Mouse (Mus musculus) forebrain, embryonic 12.5 days (tissue): ENCODE data around the gene Hacd2. TPM values are rescaled to one million over a fixed set of nuclear protein-coding genes. Genes with fewer than 3 reads are reported as not detected.
A peak's percentile ranks its signal among the peaks of the same experiment; 100 is the strongest.

Experiments
- ATAC-seq: fragments of 200-750 bp; cut with Nextera tagmentation; 2 replicates; pipeline ENCODE4 v1.8.0; 2017; ENCODE audit warnings: moderate TSS enrichment; ENCODE audit not compliant: low FRiP score
- H3K27ac ChIP-seq: fragments of 300-500 bp; sonication (generic); 2 replicates; pipeline ENCODE4 v1.5.1; 2016; ENCODE audit warnings: mild to moderate bottlenecking
- H3K27me3 ChIP-seq: fragments of 300-500 bp; sonication (generic); 2 replicates; pipeline ENCODE4 v1.6.1; 2016; ENCODE audit warnings: mild to moderate bottlenecking
- H3K36me3 ChIP-seq: fragments of 300-500 bp; sonication (generic); replicated peaks from 2 replicates; pipeline ENCODE4 v1.6.1; 2016; ENCODE audit warnings: mild to moderate bottlenecking
- H3K4me1 ChIP-seq: fragments of 300-500 bp; sonication (generic); 2 replicates; pipeline ENCODE4 v1.6.1; 2016
- H3K4me2 ChIP-seq: fragments of 300-500 bp; sonication (generic); 2 replicates; pipeline ENCODE4 v1.6.1; 2016; ENCODE audit warnings: mild to moderate bottlenecking, moderate library complexity
- H3K4me3 ChIP-seq: fragments of 300-500 bp; sonication (generic); replicated peaks from 2 replicates; pipeline ENCODE4 v1.5.1; 2016; ENCODE audit warnings: mild to moderate bottlenecking
- H3K9ac ChIP-seq: fragments of 300-500 bp; sonication (generic); 2 replicates; pipeline ENCODE4 v1.6.1; 2016; ENCODE audit warnings: mild to moderate bottlenecking
- H3K9me3 ChIP-seq: fragments of 300-500 bp; sonication (generic); 2 replicates; pipeline ENCODE4 v1.6.1; 2016
- WGBS: fragments of 180-500 bp; shearing (Covaris S2); methylation state at CpG from one replicate; pipeline ENCODE4 v1.1.7; 2016; 5-methylcytosine and 5-hydroxymethylcytosine counted together
- polyA plus RNA-seq: library from polyadenylated mRNA; unstranded; fragments of >200 nt; fragmentation: Nextera tagmentation; extraction: Ambion mirVana; gene quantifications from 2 replicates; pipeline ENCODE4 v1.2.1, GENCODE M21; 2016

The Hacd2 gene
- polyA plus RNA-seq, 1 experiment from 2014 or later, result 44.0 TPM

DNA sequence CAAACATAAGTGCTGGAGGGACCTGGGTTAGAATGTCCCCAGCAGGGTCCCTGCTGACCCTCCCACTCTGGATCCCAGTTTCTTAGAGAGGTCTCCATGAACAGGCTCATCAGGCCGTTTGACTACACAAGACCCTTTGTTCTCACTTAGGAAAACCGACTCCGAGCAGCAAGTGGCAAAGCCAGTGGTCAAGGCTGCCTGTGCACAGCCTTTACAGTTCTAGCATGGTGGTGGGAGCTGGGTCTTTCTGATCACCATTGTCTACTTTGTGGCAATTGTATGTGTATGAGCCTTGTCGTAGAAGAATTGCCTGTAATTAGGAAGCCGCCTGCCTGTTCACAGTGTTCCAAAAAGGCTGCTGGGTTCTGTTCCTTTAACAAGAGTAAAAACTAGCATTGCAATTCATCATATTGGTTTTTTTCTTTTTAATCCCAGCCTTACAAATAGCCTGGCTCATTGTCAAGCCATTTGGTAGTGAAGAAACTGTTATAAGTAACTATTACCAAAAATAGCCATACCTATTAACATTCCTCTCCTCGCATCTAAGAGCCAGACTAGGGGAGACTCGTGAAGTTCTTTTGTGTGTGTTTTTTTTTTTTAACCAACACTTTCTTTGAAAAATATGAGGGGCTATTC lies 87.5 kb downstream of the Hacd2 start:
- Histone ChIP-seq H3K9ac (no peak overlapping the region), H3K27me3 (no peaks in the 10 kb centered on the region), H3K4me1 (peaks cover 8% of the 10 kb centered on the region), H3K4me2 (no peak overlapping the region), H3K27ac (0 out of 2 replicates have a peak overlapping the region, but pooled peaks have one; percentile 11), H3K9me3 (no peaks in the 10 kb centered on the region), H3K4me3 (no peak overlapping the region), H3K36me3 (peaks cover 10% of the 10 kb centered on the region; the same call in 1 of the 2 replicates)
- WGBS, result 25% methylated on average over 7 of the region's 7 CpGs
- no peak for ATAC-seq

DNA sequence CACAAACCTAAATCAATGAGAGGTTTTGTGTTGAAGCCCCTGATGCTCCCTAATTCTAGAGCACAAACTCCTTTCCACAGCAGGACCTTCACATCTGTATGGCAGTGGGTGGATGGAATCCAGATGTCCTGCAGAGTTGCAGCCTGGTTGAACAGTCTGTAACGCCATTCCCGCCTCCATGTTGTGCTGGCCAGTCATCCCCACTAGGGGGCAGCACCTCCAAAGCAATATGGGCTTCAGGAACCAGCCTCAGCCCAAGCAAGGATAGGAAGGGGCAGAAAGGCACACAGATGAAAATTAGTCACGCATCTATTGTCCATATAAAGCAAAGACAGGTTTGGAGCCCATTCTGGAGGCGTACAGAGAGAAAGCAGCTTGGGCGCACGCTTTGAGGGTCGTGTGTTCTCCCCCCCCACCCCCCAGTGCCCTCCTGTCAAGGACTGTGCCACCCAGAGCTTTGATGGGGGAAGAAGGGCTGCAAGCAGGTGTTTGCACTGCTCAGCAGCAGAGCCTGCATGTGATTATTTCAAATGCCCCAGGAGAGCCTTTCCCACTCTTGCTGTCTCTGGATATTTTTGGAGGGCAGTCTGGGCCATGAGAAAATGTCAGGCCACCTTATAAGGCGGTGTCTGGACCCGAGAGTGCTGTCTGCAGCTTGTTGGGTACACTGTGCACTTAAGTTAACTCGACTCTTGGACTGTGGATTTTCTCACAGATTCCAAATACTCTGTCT lies 88.3 kb downstream of the Hacd2 start:
- peak; percentile 91 for ATAC-seq
- no peak overlapping the region for H3K27ac ChIP-seq
- WGBS, result 32% methylated on average over 10 of the region's 10 CpGs

DNA sequence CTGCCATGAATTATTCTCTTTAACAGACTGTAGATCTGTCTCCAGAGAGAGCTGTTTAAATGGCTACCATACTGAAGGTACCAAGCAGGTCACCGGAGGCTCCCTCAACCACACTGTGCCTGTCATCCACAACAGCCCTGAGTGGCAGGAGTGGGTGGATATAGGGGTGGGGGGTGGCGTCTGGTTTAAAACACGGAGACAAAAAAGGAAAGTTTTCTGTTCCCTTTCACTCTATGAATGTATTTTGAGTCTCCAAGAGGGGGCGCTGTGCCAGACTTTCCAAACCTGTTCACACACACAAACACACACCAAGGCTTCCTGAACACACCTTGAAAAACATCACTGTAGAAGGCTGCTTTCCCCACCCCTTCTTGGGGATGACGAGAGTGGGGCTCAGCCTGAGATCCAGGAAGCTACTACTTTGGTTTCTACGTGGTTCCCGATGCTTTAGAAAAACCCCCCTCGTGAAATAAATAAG lies 89.0 kb downstream of the Hacd2 start:
- Histone ChIP-seq H3K36me3 (peaks cover 10% of the 10 kb centered on the region; the same call in 1 of the 2 replicates), H3K9me3 (no peaks in the 10 kb centered on the region), H3K9ac (no peak overlapping the region; the same call in 1 of the 2 replicates), H3K4me3 (no peak overlapping the region), H3K27me3 (no peaks in the 10 kb centered on the region), H3K27ac (no peak overlapping the region), H3K4me2 (no peak overlapping the region), H3K4me1 (peaks cover 8% of the 10 kb centered on the region)
- ATAC-seq, result no peak
- WGBS, result 64% methylated on average over 8 of the region's 8 CpGs

More for the DNA sequence above, 88.3 kb downstream of the Hacd2 start:
- H3K4me2 ChIP-seq, result peak overlapping the region; percentile 32; the same call in 1 of the 2 replicates
- no peaks in the 10 kb centered on the region for H3K9me3 ChIP-seq
- H3K36me3 ChIP-seq, result peaks cover 10% of the 10 kb centered on the region; the same call in 1 of the 2 replicates
- H3K4me3 ChIP-seq, result no peak overlapping the region
- H3K9ac ChIP-seq, result peak overlapping the region; percentile 38; the same call in 1 of the 2 replicates
- peaks cover 8% of the 10 kb centered on the region for H3K4me1 ChIP-seq
- H3K27me3 ChIP-seq, result no peaks in the 10 kb centered on the region

DNA sequence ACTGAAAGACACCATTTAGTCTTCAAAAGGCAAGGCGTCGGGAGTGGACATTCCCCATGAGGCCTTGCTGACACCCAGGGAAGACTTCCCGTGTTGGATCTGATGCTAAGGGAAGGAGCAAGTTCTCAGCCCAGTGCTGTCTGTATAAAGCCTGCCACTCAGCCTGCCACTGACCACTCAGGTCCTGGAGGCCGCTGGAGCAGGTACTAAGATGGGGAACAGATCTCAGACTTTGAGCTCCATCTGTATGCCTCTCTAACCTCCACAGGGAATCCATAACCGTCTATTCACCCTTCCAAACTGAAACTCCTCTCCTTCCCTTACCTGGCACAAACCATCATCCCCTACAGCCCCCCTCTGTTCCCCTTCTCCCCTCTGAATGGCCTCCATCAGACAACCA lies 91.3 kb downstream of the Hacd2 start:
- H3K27ac ChIP-seq, result no peak overlapping the region
- H3K4me3 ChIP-seq, result no peak overlapping the region
- H3K4me2 ChIP-seq, result no peak overlapping the region
- no peaks in the 10 kb centered on the region for H3K36me3 ChIP-seq
- no peak for ATAC-seq
- H3K9me3 ChIP-seq, result no peaks in the 10 kb centered on the region
- H3K9ac ChIP-seq, result no peak overlapping the region
- H3K27me3 ChIP-seq, result no peaks in the 10 kb centered on the region
- 92% methylated on average over 5 of the region's 5 CpGs for WGBS
- peaks cover 8% of the 10 kb centered on the region for H3K4me1 ChIP-seq

DNA sequence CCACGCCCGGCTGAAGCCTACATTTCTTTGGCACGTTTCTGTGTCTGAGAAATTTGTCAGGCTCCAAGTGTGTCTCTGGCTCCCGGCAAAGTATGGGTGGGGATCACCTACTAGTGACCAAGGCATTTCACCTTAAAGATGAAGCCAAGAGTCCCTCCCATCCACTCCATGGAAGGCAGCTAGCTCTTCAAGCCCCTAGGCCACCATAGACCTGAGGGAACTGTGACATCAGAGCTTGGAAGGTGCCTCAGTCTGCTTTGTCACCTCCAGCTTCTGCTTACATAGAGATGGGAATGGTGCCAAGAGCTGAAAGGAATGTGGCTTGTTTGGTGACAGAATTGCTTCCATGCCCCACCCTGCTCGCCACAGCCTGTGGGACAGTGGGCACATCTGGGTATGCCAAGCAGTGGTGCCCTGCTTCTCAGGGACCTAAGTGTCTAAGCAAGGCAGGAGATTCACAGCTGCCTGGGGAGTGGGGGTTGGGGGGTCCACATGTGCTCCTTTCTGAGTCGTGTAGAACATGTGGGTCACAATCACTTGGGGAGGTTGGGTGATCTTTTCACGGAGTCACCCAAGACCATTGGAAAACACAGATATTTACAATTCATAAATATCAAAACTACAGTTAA lies 94.2 kb downstream of the Hacd2 start:
- Histone ChIP-seq H3K4me1 (no peaks in the 10 kb centered on the region; the same call in 1 of the 2 replicates), H3K9ac (no peak overlapping the region), H3K27ac (no peak overlapping the region), H3K4me2 (no peak overlapping the region), H3K9me3 (no peaks in the 10 kb centered on the region), H3K36me3 (no peaks in the 10 kb centered on the region), H3K27me3 (no peaks in the 10 kb centered on the region), H3K4me3 (no peak overlapping the region)
- 87% methylated on average over 7 of the region's 7 CpGs for WGBS
- ATAC-seq, result no peak

DNA sequence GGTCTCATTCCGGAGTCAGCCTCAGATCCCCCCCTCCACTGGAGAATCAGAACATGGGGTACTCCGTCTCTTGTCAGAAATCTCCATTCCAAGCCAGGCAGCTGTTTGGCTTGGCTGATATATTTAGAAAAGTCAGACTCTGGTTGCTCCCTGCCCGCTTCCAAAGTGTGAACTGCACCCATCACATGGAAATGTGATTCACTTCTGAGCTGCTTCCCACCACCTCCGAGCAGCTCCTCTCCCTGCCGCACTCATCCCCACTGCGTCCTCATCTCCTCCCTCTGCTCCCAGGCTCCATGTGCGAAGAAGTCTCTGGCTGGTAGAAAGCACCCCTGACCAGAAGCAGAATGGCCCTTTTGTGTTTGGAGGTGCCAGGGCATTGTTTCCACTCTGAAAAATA lies 95.2 kb downstream of the Hacd2 start:
- 73% methylated on average over 7 of the region's 7 CpGs for WGBS
- Histone ChIP-seq H3K4me3 (no peak overlapping the region), H3K9me3 (no peaks in the 10 kb centered on the region), H3K36me3 (no peaks in the 10 kb centered on the region), H3K4me1 (no peaks in the 10 kb centered on the region; the same call in 1 of the 2 replicates), H3K9ac (no peak overlapping the region), H3K27me3 (no peaks in the 10 kb centered on the region), H3K27ac (no peak overlapping the region), H3K4me2 (no peak overlapping the region)
- no peak for ATAC-seq

DNA sequence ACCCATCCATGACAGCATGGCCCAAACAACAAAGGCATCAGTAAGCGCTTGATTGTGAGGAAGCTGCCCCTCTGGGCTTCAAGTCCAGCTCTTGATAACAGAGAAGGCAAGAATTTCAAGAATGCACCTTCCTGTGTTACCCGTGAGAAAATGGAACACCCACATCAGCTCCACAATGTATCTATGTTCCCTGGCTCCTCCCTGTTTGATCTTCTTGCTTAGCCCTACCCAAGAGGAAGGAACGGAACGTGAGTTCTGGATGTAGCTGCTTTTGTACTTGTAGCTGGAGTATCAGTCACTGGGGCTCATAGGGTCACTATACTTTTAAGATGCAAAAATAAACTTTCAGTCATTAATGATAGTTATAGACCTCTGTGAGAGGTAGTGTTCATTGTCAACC lies 98.4 kb downstream of the Hacd2 start:
- Histone ChIP-seq H3K27me3 (peaks cover 5% of the 10 kb centered on the region; the same call in 1 of the 2 replicates), H3K27ac (no peak overlapping the region), H3K4me1 (no peaks in the 10 kb centered on the region), H3K9ac (no peak overlapping the region), H3K4me3 (no peak overlapping the region), H3K36me3 (no peaks in the 10 kb centered on the region), H3K9me3 (no peaks in the 10 kb centered on the region), H3K4me2 (no peak overlapping the region)
- no peak for ATAC-seq
- 83% methylated on average over 4 of the region's 4 CpGs for WGBS

DNA sequence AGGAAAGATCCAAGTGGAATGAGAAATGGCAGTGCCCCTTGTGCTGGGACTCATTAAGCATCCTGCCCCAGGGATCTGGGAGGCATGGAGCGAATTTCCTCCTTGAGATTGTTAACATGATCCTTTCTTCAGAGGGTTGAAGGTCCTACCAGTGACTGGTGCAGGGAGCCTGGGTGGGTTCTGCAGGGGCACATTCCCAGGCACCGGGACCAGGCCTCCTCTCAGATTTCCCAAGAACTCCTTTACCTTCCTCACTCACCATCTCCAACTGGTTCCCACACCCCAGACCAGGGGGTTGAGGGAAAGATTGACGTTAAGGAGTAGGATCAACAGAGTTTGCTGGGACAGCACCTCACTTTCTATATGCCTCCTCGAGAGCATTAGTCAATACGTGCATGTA lies 105.0 kb downstream of the Hacd2 start:
- Histone ChIP-seq H3K27me3 (peaks cover 5% of the 10 kb centered on the region; the same call in 1 of the 2 replicates), H3K4me1 (no peaks in the 10 kb centered on the region), H3K27ac (no peak overlapping the region), H3K36me3 (no peaks in the 10 kb centered on the region), H3K9me3 (no peaks in the 10 kb centered on the region), H3K4me3 (no peak overlapping the region), H3K4me2 (no peak overlapping the region), H3K9ac (no peak overlapping the region)
- WGBS, result 79% methylated on average over 5 of the region's 5 CpGs
- no peak for ATAC-seq

DNA sequence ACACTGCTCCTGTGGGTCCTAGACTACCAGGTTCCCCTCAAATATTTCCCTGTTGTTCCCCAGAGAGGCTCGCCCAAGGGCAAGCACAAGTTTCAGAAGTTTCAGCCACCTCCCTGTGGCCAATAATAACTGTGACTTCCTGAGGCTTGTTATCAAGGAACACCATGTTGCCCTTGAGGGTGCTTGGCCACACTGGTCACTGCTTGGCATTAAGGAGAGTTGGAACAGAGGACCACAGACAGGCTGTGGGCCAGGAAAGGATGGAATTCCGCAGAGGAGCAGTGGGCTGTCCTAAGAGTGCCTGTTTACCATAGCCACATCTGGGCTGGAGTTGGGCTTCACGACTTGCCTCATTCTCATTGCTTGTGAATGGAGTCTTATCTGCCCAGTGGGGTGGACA lies 107.9 kb downstream of the Hacd2 start:
- Histone ChIP-seq H3K9me3 (no peaks in the 10 kb centered on the region), H3K27me3 (no peaks in the 10 kb centered on the region), H3K27ac (no peak overlapping the region), H3K9ac (no peak overlapping the region), H3K4me2 (no peak overlapping the region), H3K36me3 (no peaks in the 10 kb centered on the region), H3K4me3 (no peak overlapping the region), H3K4me1 (no peaks in the 10 kb centered on the region)
- WGBS, result 79% methylated on average over 3 of the region's 3 CpGs
- ATAC-seq, result no peak

DNA sequence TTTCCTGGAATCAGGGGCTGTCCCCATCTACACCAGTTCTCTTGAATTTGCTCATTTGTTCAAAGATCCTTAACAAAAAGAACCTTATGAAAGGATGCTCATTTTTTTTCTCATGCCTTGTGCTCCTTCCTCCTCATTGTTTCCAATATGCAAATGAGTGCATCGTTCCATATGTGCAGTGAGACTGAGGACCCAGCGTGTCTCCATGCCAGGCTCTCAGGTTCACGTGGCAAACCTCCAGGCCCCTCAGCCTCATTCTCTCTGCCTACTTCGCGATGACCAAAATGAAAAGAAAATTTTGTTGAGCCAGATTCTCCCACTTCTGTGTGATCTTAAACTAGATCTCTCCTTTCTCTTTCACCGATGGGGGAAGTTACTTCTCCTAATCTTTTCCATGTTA lies 117.2 kb downstream of the Hacd2 start:
- H3K9ac ChIP-seq, result no peak overlapping the region
- no peak overlapping the region for H3K4me2 ChIP-seq
- H3K4me1 ChIP-seq, result peaks cover 20% of the 10 kb centered on the region
- no peaks in the 10 kb centered on the region for H3K9me3 ChIP-seq
- WGBS, result 46% methylated on average over 6 of the region's 6 CpGs
- no peak overlapping the region for H3K4me3 ChIP-seq
- peak overlapping the region; percentile 42; the same call in 1 of the 2 replicates for H3K27ac ChIP-seq
- no peak for ATAC-seq
- H3K27me3 ChIP-seq, result no peaks in the 10 kb centered on the region
- H3K36me3 ChIP-seq, result no peaks in the 10 kb centered on the region

DNA sequence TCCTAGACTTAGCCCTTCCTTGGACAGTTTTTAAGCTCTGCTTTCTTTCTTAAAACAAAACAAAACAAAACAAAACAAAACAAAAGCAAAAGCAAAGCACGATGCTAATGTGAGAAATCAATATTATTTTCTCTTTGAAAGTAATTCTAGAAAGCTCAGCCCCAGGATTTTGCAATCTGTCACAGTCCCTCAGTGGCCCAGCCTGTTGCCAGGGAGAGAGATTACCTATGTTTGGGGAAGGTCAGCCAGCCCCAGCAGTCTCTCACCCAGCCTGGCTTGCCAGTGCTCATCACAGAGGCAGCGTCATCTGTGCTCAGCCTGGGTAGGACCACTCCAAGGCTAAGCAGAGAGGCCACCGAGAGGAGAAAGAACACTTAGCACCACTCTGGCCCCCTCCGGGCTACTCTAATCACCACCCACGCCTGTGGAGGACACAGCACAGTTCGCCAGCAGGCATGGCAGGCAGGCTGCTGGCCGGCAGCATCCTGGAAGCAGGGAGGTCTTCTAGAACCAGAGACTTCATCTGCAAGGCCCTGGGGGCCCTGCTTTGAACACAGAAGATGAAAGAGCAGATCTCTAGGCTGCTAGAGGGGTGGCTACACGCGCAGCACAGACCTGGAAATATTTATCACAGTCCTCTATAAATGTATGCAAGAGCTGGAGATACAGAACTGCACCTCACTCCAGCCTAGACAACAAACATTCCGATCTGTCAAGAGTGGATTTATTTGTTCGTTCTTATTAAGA lies 117.8 kb downstream of the Hacd2 start:
- Histone ChIP-seq H3K9ac (no peak overlapping the region), H3K9me3 (no peaks in the 10 kb centered on the region), H3K27ac (peak overlapping the region; percentile 78), H3K36me3 (no peaks in the 10 kb centered on the region), H3K4me3 (no peak overlapping the region), H3K27me3 (no peaks in the 10 kb centered on the region), H3K4me2 (peak overlapping the region; percentile 36), H3K4me1 (peaks cover 20% of the 10 kb centered on the region)
- peak; percentile 60; the same call in 1 of the 2 replicates for ATAC-seq
- WGBS, result 17% methylated on average over 11 of the region's 11 CpGs

DNA sequence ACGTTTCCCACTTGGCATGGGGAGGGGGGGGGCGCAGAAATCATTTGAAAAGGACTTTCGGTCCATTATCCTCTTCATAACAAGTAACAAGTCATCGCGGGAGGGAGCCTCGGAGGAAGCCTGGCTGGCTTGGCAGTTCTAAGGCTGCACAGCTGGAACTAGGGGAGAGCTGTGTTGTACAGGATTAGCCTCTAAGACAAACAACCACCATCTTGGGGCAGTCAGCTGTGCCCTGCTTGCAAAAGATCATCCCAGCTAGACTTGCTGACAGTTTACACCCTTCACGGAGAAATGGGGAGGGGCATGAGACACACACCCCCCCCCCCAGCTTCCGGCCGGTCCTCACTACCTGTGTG lies 118.4 kb downstream of the Hacd2 start:
- Histone ChIP-seq H3K4me2 (peak overlapping the region; percentile 36), H3K27ac (peak overlapping the region; percentile 78; the same call in 1 of the 2 replicates), H3K4me3 (no peak overlapping the region), H3K36me3 (no peaks in the 10 kb centered on the region), H3K9me3 (no peaks in the 10 kb centered on the region), H3K27me3 (no peaks in the 10 kb centered on the region), H3K9ac (no peak overlapping the region), H3K4me1 (peaks cover 20% of the 10 kb centered on the region)
- no peak for ATAC-seq
- WGBS, result 22% methylated on average over 9 of the region's 9 CpGs
